Comparison of ENCODE assay signal across 13 mouse cellular contexts in genomic region chr8:117289016-117289415, GRCm38 (mm10). TPM values are rescaled to one million over a fixed set of nuclear protein-coding genes. Genes with fewer than 3 reads are reported as not detected.
DNase-seq lines count a peak whose midpoint lies in the region; ATAC-seq and TF ChIP-seq lines count a peak whose summit lies in the region.
"Had no signal": no experiment of that assay in that cellular context is flagged by ENCODE, and none has a peak within 500 bp of the region (broad histone marks: within the 10 kb centered on the region; RNA-seq: fewer than 3 reads in every experiment).

No protein-coding gene starts in this region.

- H3K27ac ChIP-seq in midbrain, embryonic 16.5 days (ENCODE audit: low read length): no peak overlapping the region
- H3K27ac ChIP-seq: hindbrain, postnatal 0 days had no signal

- no peak overlapping the region for H3K9ac ChIP-seq in midbrain, embryonic 16.5 days (ENCODE audit: low read depth, low read length)

- no peak overlapping the region for H3K4me3 ChIP-seq in myocyte
- no peak overlapping the region for H3K4me3 ChIP-seq in midbrain, embryonic 16.5 days (ENCODE audit: low read depth, low read length)

- intact Hi-C loops in heart, postnatal 10 days (cut with DNase I): no loop called here

- no peaks in the 10 kb centered on the region for H3K9me3 ChIP-seq in midbrain, embryonic 16.5 days (replicated peaks; ENCODE audit: control insufficient read depth, low read length, poor library complexity, severe bottlenecking)

- H3K27me3 ChIP-seq in myocyte (ENCODE audit: control insufficient read depth, insufficient read depth, insufficient read length): no peaks in the 10 kb centered on the region
- H3K27me3 ChIP-seq in midbrain, embryonic 16.5 days (ENCODE audit: control insufficient read depth, insufficient read depth, low read depth, low read length): no peaks in the 10 kb centered on the region

- no peak for ATAC-seq in midbrain, embryonic 16.5 days
- ATAC-seq in megakaryocyte progenitor cell, adult 5-6 weeks (replicated peaks; ENCODE audit: poor library complexity): no peak
- ATAC-seq: activated CD4-positive, CD25-positive, alpha-beta regulatory T cell, adult 4 months; hindbrain, postnatal 0 days had no signal

- no peak overlapping the region for H3ac ChIP-seq in myocyte (ENCODE audit: control insufficient read depth, insufficient read length)

- H3K4me2 ChIP-seq in myocyte (ENCODE audit: low read depth): peak overlapping the region; percentile 76
- H3K4me2 ChIP-seq in midbrain, embryonic 16.5 days (ENCODE audit: low read length): no peak overlapping the region

- H3K79me2 ChIP-seq in myocyte (ENCODE audit: control insufficient read depth, insufficient read depth): peaks cover 55% of the 10 kb centered on the region

- WGBS in midbrain, embryonic 16.5 days: 67% methylated on average over 9 of the region's 9 CpGs

- H3K36me3 ChIP-seq in myocyte (ENCODE audit: control insufficient read depth, insufficient read depth): peaks cover 4% of the 10 kb centered on the region
- H3K36me3 ChIP-seq in midbrain, embryonic 16.5 days (ENCODE audit: control insufficient read depth, insufficient read depth, low read length): no peaks in the 10 kb centered on the region

- H3K4me1 ChIP-seq in midbrain, embryonic 16.5 days (ENCODE audit: control insufficient read depth, insufficient read depth, low read length): peaks cover 40% of the 10 kb centered on the region

- TF ChIP-seq POLR2A in myocyte (IDR thresholded peaks at IDR 0.05; ENCODE audit: insufficient read length, low read depth): no peak

- peak; percentile 61 to 77 for DNase-seq in layer of hippocampus, adult 18-20 months (ENCODE audit: low spot score in 2 of 2)
- no peak for DNase-seq in layer of hippocampus, postnatal 25 days (ENCODE audit: extremely low spot score in 1 of 2, low spot score in 1 of 2)
- peak; percentile 20 for DNase-seq in NIH3T3 (ENCODE audit: low read depth)
- DNase-seq in frontal cortex, postnatal 36 days (ENCODE audit: low spot score in 2 of 2): peak; percentile 66 to 70
- no peak for DNase-seq in heart, postnatal 10 days
- DNase-seq: cerebellum, adult 8-10 months; embryo, embryonic 11 days; lung, adult 18-20 months had no signal

TF ChIP-seq in myocyte, 11 proteins besides CTCF, POLR2A, EP300 and RAD21:
- TF ChIP-seq E2F4 (IDR thresholded peaks at IDR 0.05; ENCODE audit: insufficient read depth) (no peak), MYOD1 (IDR thresholded peaks at IDR 0.05; ENCODE audit: control insufficient read depth in 1 of 3, insufficient read length in 2 of 3, low read depth in 2 of 3) (no peak), CEBPB (IDR thresholded peaks at IDR 0.05; ENCODE audit: insufficient read depth, poor library complexity, severe bottlenecking) (no peak), REST (IDR thresholded peaks at IDR 0.05; ENCODE audit: insufficient read depth, insufficient read length) (no peak), POLR2AphosphoS2 (IDR thresholded peaks at IDR 0.05; ENCODE audit: insufficient read length, low read depth) (no peak), MAX (IDR thresholded peaks at IDR 0.05; ENCODE audit: low read depth) (no peak), TCF12 (IDR thresholded peaks at IDR 0.05; ENCODE audit: insufficient read depth, poor library complexity, severe bottlenecking) (no peak)
TF ChIP-seq in myocyte: peak in this region for 0.

RNA-seq across cellular contexts. Expression of gene Cmip, which starts 32.2 kb away (rescaled TPM):
- 100 to 1,000 TPM; 275 to 296 TPM for total RNA-seq in layer of hippocampus, adult 18-20 months (2021)
- 100 to 1,000 TPM; 288 to 289 TPM for total RNA-seq in layer of hippocampus, postnatal 25 days (2021)
- polyA plus RNA-seq in myocyte (2012; fragmentation: generic; extraction: Trizol): 23.6 TPM
- polyA plus RNA-seq in midbrain, embryonic 16.5 days (2015; fragmentation: Nextera tagmentation; extraction: Ambion mirVana): 141 and 146 TPM in 2 replicates
- 10 to 100 TPM; 32.8 to 38.5 TPM for total RNA-seq in heart, postnatal 10 days (2021)
- 36.5 and 37.5 TPM in 2 replicates for total RNA-seq in megakaryocyte progenitor cell, adult 5-6 weeks (2015)
- 9.5 TPM in 2 replicates for total RNA-seq in megakaryocyte progenitor cell, adult 5-6 weeks (2017)

Comparison
In these comparisons a context has a peak if more than half of its experiments do, and no peak if none do; other contexts are left out.
1. DNase-seq: peak in layer of hippocampus, adult 18-20 months (2 of 2), NIH3T3 (single experiment) and frontal cortex, postnatal 36 days (2 of 2); none in layer of hippocampus, postnatal 25 days (0 of 2) and heart, postnatal 10 days (0 of 2).
2. RNA of gene Cmip, which starts 32.2 kb away (total RNA-seq): 275 to 296 TPM in layer of hippocampus, adult 18-20 months and 288 to 289 TPM in layer of hippocampus, postnatal 25 days; 32.8 to 38.5 TPM in heart, postnatal 10 days and 9.5 to 37.5 TPM in megakaryocyte progenitor cell, adult 5-6 weeks; every median in the first group is over 4 times any median in the second.